Mouse (Mus musculus) neural tube, embryonic 10.5 days (tissue): ENCODE data around the gene Tldc2.

Experiments
- DNase-seq: peaks from one replicate; pipeline ENCODE4 v3.0.0-alpha.2; 2017; ENCODE audit warnings: low spot score; ENCODE audit errors: extremely low spot score

The Tldc2 gene

DNA sequence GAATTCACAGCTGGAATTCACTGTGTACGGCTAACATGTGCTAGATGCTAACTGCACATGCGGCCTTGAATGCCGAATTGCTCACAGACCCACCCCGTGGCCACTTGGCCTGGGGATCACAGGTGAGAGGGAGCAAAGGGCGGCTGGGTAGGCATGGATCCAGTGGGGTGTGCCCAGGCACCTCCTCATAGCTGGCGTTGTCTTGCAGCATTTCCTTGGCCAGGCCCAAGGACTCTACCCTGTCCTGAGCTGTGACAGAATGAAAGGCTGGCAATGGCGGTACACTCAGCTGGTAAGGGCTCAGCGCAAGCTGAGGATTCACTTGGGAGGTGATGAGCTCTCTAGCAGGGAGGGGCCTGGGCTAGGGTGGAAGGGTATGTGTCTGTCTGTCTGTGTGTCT, at the start of gene Tldc2:
Gene Tldc2, plus strand, starts transcription at position 260 of the 400 bp plus-strand sequence.
- no peak for DNase-seq

DNA sequence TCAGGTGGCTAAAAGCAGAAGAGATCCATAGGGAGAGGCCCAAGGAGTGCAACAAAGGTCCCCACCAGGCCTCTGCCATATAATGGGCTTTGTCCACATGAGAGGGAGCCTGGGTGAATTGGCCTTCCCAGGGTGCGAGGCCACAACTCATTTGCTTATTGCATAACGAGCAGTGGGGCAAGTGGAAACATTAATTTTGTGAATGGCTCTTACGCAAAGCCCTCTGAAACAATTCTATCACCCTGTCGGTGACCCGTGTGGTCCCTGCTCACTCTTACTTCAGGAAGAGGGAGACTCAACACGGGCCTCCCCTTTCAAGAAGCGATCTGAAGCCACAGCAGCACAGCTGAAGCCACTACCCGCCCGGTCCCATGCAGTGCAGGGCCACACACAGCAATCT, 49.6 kb upstream of the Tldc2 start:
- DNase-seq: no peak

DNA sequence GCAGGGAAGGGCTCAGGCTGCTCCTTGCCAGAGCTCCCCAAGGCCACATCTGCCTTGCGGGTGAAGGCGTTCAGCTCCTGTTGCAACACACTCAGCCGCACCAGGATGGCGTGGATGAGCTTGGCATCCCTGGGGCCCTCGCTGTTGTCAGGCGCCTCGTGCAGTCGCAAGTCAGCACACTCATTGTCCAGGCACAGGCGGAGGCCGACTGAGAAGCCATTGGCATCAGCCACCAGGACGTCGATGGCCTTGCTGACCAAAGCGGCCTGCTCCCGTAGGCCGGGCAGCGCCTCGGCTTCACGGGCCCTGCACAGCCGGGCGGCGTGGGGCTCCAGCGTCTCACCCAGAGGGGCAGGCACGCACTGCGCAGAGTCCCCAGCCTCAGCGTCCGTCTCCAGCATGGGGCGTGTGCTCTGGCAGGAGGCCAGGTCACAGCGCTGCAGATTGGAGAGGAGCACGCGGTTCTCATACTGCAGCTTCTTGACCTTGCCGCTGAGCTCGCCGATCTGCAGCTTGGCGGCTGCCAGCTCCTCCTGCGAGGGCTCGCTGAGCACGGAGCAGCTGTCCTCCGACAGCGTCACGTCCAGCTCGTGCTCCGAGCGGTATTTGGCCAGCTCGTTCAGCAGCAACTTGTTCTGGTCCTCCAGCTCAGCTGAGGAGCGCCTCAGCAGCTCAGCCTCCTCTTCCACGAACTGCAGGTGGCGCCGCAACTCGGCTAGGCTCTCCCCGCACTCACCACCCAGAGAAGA, 46.8 kb upstream of the Tldc2 start:
- DNase-seq: no peak

GRCm38 (mm10) chr2:157040649-157041046, 46.2 kb upstream of the Tldc2 start:
- no peak for DNase-seq

- DNase-seq: no peak
Measured at GRCm38 (mm10) chr2:157041421-157041820, 45.4 kb upstream of the Tldc2 start.

- no peak for DNase-seq
Measured at GRCm38 (mm10) chr2:157043556-157043955, 43.3 kb upstream of the Tldc2 start.

DNA sequence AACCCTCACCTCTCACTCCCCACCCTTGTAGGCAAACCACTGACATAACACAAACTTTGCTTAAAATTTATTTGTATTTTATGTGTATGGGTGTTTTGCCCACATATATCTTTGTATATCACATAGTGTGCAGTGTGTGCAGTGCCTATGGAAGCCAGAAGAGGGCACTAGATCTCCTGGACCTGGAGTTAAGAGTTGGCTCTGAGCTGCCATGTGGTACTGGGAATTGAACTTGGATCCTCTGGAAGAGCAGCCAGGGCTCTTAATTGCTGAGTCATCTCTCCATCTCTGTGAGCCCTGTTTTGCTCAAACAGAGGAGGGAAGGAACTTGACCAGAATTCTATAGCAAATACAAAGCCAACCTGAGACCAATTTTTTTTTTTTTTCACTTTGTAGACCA, 42.9 kb upstream of the Tldc2 start:
- DNase-seq: no peak

GRCm38 (mm10) chr2:157045932-157046331, 40.9 kb upstream of the Tldc2 start:
- DNase-seq: no peak

GRCm38 (mm10) chr2:157046956-157047355, 39.9 kb upstream of the Tldc2 start:
- no peak for DNase-seq

- no peak for DNase-seq
Measured at GRCm38 (mm10) chr2:157048395-157049181, 38.3 kb upstream of the Tldc2 start.

DNA sequence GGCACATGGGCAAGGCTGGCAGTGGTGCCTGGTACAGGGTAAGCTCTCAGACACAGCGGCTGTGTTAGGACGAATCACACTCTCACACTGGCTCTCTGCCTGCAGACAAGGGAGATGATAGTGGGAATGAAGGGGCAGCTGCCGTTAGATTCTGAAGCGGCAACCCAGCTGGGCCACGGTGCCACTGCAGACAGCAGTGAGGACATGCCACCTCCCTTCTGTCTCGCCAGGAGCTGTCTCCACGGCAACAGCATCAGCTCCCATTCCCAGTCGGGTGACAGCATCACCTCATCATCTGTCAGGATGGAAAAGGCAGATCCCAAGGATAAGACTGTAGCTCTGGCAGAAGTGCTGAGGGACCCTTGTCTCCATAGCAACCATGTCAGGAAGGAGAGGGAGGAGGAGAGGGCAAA, 37.0 kb upstream of the Tldc2 start:
- no peak for DNase-seq

GRCm38 (mm10) chr2:157052448-157052847, 34.4 kb upstream of the Tldc2 start:
- no peak for DNase-seq

DNA sequence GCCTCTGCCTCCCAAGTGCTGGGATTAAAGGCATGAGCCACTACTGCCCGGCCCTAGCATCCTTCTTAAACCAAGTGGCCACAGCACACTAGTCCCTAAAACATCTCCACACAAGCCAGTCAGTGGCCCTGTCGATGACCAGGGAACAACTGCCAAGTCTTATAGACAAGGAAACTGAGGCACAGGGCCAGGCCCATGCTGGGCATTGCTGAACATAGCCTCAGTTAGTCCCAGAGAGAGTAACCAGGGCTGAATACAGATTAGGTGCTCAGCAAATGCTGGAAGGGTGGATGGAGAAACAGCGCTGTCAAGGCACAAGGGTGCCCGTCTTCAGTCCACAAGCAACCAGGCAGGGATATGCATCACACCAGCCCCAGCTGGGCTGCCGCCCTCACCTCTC, 33.7 kb upstream of the Tldc2 start:
- DNase-seq: no peak

- DNase-seq: no peak
Measured at GRCm38 (mm10) chr2:157053787-157054186, 33.1 kb upstream of the Tldc2 start.

- DNase-seq: no peak
Measured at GRCm38 (mm10) chr2:157054297-157054696, 32.6 kb upstream of the Tldc2 start.

GRCm38 (mm10) chr2:157054816-157055215, 32.0 kb upstream of the Tldc2 start:
- no peak for DNase-seq

GRCm38 (mm10) chr2:157055721-157056120, 31.1 kb upstream of the Tldc2 start:
- no peak for DNase-seq

DNA sequence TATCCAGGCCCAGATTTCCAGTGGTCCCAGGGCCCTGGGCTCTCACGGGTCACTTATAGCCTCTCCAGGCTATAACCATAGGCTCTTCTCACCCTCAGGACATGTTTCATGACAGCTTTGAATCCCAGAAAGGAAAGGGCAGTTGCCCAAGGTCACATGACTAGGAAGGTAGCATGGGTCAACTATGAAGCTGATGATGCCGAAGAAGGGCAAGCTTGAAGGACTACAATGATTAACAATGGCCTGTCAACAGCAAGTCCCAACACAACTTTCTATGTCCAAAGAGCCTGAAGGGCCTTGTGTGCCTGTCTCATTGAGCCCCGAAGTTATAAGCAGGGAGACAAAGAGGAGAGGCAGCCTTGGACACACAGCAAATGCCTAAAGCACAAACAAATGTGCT, 29.7 kb upstream of the Tldc2 start:
- DNase-seq: no peak

DNA sequence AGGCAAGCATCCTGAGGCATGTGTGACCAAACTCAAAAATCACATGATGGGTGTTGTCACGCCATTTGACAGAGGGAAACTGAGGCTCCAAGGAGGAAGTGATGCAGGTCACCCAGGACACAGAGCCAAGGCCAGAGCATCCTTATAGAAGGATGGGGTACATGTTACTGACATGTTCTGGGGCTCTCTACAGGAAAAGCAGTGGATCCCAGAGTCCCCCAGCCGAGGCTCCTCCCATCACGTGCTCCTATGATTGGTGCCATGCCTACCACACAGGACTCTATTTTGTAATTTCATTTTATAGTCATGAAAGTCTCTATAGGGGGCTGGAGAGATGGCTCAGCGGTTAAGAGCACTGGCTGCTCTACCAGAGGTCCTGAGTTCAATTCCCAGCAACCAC, 29.1 kb upstream of the Tldc2 start:
- DNase-seq: no peak

GRCm38 (mm10) chr2:157058342-157058998, 28.4 kb upstream of the Tldc2 start:
- DNase-seq: peak; percentile 77

GRCm38 (mm10) chr2:157059166-157059565, 27.7 kb upstream of the Tldc2 start:
- peak; percentile 32 for DNase-seq

DNA sequence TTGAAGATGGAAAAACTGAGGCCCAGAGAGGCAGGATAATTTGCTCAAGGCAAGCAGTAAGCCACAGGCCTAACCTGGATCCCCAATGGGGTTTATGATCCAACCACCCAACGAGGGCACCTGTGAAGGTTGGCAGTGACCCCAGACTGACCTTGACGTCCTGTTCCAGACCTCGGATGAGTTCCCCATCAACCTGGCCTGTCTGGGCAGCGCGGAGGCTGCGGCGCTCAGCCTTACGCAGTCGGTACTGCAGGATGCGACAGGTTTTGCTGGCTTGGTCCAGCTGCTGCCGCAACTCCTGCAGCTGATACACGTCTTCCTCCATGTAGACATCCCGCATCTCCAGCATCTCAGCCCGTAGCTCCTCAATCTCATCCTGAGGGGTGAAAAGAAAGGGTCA, 26.8 kb upstream of the Tldc2 start:
- DNase-seq: no peak
